Mouse (Mus musculus): ENCODE results near the gene Slc38a9.

Slc38a9 gene

DNA sequence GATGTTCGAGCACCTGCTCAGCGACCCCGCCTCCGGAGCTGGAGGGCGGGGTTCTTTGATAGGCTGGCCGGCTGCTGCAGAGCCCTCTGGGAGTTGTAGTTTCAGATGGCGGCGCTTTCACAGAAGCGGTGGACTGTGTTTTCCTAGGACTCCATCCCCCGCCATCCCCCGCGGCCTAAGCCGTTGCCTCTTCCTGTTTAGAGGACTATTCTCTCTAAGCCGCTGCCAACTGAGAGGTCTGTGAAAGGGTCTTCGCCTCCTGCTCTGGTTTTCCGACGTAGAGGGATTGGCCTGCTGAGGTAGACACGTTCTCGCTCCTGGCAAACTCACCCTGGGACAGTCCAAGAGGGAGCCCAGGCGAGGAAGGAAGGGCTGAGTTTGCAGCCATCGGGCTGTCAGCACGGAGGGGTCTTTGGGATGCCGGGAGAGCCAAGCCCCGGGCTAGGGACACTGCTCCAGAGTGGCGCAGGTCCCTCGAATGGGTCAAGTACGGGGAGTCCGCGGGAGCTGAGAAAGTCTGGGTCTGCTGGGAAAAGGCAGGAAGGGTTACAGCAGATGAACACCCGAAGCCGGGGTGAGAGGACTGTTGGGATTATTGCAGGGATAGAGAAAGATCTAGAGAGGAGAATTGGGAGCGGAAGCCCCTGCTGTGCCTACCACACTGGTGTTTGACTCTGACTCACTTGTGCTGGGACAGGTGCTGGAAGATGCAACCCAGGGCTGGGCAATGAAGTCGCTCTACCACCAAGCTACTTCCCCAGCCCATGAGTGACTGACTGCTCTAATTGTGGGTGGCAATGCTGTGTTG, at the start of gene Slc38a9:
TSS of gene Slc38a9 (plus strand) at position 178 of the 808 bp plus-strand sequence.
- DNase-seq (ENCODE audit: low read depth, low spot score): peak; percentile 94

DNA sequence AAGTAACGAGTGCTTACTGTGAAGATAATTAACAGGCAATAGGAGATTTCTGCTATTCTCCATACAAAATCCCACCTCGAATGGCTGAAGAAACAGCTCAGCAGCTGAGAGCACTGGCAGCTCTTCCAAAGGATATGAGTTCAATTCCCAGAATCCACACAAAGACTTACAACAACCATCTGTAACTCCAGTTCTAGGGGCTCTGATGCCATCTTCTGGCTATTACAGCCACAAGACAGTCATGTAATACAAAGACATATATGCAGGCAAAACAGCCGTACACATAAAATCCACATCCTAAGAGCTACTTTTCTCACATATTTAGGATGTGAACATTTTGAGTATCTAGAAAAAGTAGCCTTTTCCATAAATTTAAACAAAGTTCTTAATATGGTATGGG, 39.0 kb upstream of the Slc38a9 start:
- no peak for DNase-seq (ENCODE audit: low read depth, low spot score)

DNA sequence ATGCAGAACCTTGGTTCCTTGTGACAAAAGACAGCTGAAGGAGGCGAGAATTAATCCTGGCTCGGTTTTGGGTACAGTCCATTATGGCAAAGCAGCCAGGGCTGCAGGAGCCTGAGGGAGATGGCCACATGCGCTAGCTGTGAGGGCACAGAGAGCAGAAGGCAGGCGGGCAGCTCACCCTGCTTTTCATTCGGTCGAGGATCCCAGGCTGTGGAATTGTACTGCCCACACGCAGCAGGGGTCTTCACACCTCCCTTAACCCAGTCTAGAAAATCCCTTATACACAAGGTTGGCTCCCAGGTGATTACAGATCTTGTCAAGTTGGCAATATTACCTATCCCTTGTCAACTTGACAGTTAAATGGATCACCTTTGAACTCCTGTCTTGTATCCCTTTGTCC, 36.9 kb upstream of the Slc38a9 start:
- no peak for DNase-seq (ENCODE audit: low read depth, low spot score)

DNA sequence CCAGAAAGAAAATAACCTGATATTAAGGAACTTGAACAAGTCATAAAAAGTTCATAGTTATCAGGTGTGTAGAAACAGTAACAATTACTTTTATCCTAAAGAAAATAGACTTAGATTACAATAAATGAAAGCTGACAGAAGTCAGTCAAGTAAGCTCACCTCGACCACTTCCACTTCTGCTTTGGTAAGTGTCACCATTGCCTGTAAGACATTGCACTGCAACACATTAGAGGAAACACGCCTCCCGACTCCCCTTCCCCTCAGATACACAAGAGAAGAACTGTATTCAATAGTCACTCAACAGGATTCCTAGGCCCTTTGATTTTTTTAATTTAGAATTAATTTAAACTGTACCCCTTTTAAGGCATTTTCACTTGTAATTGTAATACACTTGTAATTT, 35.9 kb upstream of the Slc38a9 start:
- no peak for DNase-seq (ENCODE audit: low read depth, low spot score)

DNA sequence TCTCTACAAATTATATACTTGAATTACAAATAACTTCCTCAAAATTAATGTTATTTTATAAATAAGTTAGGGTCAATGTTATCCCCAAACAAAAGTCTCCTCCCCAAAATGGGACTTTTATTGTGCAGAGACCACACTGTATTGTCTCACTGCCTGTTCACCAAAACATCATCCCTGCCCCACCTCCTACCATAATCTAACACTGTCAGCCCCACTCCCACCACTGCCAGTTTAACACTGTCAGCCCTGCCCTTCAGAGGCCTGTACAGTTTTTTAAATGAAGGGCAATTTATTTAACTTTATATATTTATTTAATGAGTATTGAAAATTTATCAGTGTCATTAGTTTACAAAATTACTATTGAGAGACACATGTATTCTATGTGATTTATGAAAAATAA, 35.0 kb upstream of the Slc38a9 start:
- DNase-seq (ENCODE audit: low read depth, low spot score): no peak

DNA sequence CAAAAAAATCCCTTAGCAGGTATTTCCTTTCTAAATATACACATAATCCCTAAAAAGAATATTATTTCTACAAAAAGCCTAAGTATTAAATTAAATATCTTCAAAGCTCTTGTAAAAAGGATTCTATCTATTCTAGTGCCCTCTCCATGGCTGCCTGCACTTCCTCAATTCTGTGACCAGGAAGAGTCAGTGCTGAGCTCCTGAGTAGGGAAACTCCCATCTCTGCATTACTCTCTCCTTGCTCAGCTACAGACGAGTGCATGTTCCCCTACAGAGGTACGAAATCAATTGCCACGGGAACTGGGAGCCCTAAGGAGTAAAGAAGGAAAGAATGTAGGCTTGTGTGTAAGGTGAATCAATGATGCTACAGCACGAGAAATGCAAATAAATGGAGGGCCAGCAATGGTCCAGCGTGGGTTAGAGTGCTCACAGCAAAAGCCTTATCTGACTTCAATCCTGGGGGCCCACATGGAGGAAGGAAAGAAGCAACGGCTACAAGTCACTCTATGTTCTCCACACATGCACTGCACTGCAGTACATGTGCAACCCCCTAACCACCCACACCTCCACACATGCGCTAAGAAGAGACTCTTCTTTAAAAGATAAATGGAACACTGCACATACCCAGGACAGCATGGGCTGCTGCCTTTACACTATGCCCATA, 25.2 kb upstream of the Slc38a9 start:
- DNase-seq (ENCODE audit: low read depth, low spot score): no peak

DNA sequence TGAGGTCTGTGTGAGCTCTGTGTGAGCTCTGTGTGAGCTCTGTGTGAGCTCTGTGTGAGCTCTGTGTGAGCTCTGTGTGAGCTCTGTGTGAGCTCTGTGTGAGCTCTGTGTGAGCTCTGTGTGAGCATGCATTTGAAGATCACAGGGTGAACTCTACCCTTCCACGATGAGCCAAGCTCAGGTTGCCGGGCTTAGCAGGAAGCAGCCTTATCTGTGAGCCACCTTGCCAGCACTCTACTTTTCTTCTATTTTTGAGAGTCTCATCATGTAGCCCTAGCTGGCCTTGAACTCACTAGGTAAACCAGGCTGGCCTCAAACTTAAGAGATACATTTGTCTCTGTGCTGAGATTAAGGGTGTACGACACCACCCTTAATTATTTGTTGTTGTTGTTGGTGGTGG, 24.1 kb upstream of the Slc38a9 start:
- DNase-seq (ENCODE audit: low read depth, low spot score): no peak

DNA sequence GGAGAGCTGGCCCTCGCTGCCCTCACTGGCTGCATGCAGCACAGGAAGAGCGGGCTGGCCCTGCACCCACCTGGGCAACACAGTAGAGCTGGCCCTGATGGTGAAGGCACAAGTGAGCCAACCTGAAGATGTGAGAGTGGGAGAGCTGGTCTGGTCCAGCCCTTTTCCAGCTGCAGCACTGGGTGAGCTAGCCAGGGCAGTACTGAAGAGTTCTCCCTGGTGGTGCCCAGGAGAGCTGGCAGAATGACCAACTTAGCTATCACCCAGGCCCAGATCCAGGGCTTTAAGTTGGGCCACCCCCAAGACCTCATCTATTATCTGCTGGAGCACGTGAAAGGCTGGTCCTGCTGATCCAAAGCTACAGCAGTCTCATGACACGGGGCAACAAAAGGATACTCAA, 21.4 kb upstream of the Slc38a9 start:
- DNase-seq (ENCODE audit: low read depth, low spot score): no peak

DNA sequence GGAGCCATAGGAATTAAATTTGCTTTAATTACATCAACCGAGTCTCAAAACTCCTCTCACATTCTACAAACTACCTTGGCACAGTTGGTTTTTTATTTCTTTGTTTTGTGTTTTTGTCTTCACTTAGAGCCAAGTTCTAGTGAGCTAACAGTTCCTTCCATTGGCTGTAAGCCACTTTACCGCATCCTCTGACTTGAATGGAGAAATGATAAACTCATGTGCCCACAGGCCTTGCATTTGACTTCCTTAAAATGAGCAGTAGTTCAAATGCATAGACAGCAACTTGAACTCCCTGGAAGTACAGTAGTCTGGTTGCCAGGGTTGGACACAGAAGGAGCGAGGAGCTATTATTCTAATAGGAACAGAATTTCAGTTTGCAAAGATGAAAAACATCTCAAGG, 17.7 kb upstream of the Slc38a9 start:
- no peak for DNase-seq (ENCODE audit: low read depth, low spot score)

DNA sequence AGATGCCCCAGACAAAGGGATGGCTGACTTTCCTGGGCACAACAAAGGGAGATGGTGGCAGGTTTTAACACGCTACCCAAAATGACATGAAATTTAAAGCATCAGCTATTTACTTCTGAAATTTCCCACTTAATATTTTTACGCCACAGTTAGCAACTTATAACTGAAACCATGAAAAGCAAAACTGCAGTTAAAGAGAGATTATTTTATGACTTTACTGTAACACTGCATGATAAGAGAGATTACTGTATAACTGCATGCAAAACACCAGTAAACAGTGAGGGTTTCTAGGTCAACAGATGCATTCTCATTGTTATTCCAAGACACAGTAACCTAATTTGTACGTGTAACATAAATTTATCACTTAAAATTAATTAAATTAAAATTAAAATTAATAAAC, 15.6 kb upstream of the Slc38a9 start:
- DNase-seq (ENCODE audit: low read depth, low spot score): no peak

DNA sequence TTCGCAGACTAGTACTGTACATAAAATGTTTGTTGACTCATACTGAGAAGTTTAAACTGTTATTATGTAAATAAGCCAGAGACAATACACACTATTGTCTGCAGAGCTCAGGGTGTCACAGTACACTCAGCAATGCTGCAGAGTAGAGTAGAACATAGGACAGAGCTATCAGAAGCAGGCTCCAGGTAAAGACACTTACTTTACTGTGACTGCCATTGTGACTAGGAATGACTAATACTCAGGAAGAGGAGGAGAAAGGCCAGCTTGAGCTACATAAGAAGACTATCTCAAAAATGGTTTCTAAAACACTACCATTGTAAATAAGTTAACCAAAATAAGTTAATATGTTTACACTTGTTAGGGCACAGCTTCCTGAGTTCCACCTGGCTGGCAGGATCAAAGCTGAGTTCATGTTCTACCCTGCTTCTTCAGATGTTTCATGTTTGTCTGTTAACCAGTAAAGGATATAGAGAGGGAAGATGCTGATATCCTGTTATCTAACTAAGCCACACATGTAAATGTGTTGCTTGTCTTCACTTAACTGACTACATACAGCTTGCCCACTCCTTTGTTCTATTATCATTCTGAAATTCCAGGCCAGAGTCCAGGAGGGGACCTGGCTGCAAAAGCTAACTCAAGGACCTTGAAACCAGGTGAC, 14.9 kb upstream of the Slc38a9 start:
- DNase-seq (ENCODE audit: low read depth, low spot score): no peak

DNA sequence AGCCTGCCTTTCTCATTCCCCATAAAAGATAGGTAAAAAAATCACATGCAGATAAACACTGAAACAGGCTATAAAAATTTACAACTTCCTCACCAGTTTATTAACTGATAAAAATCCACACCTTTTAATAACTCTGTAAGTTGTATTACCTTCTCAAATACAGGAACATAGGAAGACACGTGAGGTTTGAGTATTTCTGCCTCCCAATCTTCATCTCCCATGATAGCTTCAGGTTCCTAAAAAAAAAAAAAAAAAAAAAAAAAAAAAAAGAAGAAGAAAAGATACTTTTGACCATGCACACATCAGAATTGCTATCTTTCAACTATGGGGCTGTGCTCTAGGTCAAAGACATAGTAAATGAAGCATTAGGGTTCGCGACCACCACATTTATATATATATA, 9.4 kb upstream of the Slc38a9 start:
- no peak for DNase-seq (ENCODE audit: low read depth, low spot score)

DNA sequence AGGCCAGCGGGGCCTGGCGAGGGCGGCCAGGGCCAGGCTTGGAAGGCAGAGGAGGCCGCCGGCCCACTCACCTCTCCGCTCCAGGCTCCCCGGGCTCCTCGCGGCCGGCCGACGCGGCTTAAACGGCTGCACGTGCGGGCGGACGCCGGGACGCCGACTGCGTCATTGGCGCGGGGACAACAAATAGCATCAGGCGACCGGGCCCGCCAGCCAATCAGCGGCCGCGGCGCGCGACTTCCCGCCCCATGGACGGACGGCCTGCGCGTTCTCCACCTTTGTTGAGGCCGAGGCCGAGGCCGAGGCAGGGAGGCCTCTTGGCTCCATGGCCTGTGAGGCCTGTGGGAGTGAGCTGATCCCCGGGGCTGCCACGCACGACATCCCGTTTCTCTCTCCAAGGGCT, 8.3 kb upstream of the Slc38a9 start, which contains the start of gene Ddx4:
TSS of gene Ddx4 (minus strand) at position 271 of the 400 bp plus-strand sequence.
- no peak for DNase-seq (ENCODE audit: low read depth, low spot score)

DNA sequence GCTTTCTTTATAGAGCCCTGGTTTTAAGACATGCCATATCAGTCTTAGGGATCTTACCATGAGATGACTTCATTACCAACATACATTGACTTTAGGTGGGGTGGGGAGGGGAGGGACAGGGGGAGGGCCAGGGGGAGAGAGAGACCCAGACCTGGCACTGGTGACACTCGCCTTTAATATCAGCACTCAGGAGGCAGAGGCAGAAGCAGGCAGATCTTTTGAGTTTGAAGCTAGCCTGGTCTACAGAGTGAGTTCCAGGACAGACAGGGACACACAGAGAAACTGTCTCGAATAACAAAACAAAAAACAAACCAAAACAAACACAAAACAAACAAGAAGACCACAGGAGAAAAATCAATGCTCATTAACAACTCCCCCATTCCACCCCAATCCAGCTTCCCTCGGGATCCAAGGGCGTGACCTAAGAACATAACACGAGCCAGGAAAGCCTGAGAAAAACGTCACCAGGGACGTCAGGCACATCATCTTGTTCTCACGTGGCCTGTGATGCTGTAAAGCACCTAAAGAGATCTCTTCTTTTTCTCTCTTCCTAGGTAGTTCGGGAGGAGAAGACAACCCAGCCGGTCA, 471 bp upstream of the Slc38a9 start:
- DNase-seq (ENCODE audit: low read depth, low spot score): peak; percentile 6

DNA sequence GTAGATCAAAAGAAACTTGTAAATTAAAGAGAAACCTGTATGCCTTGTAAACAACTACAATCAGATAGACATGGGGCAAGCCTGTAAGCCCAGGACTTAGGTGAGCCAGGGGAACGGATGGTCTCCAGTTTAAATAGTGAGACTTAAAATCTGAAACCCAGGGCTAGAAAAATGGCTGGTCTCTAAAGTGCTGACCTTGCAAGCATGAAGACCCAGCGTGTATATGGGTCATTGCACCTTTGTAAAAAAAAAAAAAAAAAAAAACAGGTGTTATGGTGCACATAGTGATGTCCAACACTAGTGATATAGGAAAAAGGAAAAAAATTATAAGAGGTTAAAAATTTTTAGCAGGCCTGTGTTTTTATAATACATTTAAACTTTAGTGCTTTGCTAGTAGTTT, 1.1 kb downstream of the Slc38a9 start:
- no peak for DNase-seq (ENCODE audit: low read depth, low spot score)

DNA sequence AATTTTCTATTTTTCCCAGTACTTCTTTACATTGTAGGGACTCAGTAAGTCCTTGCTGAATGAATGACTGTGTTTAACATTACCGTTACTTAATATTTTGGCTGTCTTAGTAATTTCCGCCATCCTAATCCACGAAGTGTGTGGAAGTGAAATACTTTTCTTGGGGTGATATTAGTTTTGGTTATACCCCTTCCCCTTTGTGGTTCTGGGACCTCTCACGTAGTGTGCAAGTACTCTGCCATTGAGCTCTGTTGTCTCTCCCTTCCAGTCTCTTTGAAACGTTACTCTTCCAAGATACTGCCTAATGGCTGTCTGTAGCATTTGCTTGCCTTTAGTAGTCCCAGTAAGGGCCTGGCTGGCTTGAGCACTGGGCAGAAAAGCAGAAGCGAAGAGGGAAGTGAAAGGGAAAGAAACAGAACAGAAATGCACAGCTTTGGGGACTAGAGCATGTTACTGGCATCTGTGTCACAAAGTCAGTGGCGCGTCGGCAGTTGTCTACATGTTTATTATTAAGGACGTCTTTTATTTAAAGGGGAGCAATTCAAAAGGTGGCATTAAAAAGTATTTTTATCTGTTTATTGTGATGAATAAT, 6.0 kb downstream of the Slc38a9 start:
- DNase-seq (ENCODE audit: low read depth, low spot score): no peak

DNA sequence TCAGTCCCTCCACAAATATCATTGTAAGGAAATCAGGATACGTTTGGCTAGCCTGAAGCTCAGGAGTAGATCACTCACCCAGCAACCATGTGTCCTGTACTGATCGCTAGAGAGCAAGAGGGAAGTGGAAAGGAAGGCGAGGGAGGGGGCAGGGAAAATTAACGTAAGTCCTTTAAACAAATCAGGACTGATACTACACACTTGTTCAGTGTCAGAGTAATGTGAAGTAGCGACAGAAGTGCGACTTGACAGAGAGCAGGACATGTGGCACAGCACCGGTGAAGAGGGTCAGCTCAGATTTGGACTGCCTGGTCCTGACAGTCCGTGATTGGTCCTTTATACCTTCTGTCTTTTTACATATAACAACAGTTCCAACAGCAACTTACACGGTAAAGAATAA, 6.7 kb downstream of the Slc38a9 start:
- no peak for DNase-seq (ENCODE audit: low read depth, low spot score)

DNA sequence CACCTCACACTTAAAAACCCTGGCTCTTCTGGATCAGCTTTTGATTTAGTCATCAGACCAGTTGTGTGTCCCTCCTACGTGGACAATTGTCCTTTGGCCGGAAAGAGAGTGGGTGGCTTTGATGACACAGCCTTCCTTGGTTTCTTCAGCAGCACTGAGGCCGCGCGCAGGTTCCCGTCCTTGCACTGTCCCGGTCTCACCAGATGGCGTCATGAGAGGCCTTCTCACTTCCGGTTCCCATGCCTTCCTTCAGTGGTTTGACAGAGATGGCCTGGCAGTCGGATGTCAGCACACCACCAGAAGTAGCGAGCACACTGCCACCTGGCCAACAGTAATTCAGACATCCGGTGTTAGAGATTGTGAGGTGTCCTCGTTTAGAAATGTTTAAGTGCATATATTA, 11.2 kb downstream of the Slc38a9 start:
- peak; percentile 25 for DNase-seq (ENCODE audit: low read depth, low spot score)

DNA sequence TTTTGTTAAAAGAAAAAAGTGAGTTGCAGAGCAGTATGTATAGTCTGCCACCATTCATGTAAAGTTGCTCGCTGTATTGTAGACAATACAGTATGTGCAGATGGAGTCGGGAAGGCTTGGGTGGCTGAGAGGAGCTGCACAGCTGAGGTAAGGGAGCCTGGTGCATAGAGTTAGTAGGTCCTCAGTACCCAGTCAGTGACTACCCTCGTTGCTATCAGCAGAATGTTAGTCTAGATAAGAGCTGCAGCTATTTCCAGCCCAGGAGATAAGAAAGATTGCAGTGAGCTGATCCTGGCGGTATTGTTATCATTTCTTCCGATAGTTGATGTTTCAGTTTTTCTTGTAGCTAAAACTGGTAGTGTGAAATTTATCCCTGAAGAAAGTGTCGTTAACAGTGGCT, 12.2 kb downstream of the Slc38a9 start:
- DNase-seq (ENCODE audit: low read depth, low spot score): no peak

DNA sequence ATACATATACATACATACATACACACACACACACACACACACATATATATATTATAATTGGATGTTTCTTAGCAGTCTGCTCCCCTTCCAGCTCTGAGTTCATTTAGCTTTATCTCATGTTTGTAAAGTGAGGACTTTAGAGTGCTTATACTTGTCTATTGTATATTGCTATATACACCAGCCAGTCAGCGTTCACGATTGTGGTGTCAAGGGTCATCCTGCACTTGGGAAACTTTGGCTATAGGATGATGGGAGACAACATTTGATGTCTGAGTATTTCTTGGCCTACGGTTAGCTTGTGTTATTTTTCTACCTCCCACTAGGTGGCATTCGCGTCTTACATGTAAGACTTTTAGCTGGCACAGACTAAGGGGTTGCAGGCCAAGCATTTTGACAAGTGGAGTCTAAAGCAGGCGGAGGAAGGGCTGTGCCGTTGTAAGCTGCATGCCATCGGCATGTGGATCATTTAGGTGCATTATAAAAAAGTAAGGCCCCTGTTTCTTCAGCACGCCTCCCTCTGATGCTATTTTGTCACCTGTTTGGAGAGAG, 13.4 kb downstream of the Slc38a9 start:
- peak; percentile 83 for DNase-seq (ENCODE audit: low read depth, low spot score)

DNA sequence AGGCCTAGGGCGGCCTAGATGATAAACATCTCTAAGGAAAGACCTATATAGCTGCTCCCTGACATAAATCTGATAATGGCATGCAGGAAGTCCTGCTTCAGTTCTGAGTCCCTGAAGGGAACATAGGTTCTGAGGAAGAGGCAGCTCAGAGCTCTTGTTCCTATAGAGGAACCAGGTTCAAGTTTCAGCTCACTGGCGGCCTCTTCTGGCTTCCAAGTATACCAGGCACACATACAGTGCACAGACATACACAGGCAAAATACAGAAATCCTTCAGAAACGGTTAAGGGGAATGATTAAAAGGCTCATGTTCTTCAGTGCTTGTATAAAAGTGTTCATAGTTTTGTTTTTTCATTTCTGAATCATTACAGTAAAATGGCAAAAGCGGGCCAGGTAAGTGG, 17.6 kb downstream of the Slc38a9 start:
- DNase-seq (ENCODE audit: low read depth, low spot score): peak; percentile 15

DNA sequence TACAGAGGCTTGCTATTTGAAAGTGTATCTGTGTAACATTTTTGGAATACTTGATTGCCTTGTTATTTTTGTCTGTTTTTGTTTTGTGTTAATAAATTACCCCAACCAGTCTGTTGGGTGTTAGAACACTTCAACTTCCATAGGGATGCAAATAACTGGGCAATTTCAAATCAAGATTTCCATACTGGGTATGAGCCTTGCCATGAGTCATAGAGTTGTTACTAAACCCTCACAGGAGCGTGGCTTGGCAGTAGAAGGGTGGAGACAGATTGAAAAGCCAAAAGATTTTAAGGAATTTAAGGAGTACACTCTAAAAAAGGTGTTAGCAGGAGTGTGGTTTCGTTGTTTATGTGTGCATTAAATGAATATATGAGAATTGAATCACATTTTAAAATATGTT, 22.8 kb downstream of the Slc38a9 start:
- no peak for DNase-seq (ENCODE audit: low read depth, low spot score)

Measured in CD4-positive, CD25-positive, alpha-beta regulatory T cell, adult 2 months (primary cell).